Mouse (Mus musculus) testis, adult 2 months (tissue): Measurements from ENCODE around the gene Ntsr1.

ENCODE experiments used
- CTCF ChIP-seq: fragments of 200-500 bp; IDR thresholded peaks from 2 replicates; pipeline ENCODE4 v1.5.1; 2012; ENCODE audit warnings: low read depth, mild to moderate bottlenecking, inconsistent platforms, low read length, moderate library complexity; ENCODE audit not compliant: control insufficient read depth, insufficient read depth, insufficient replicate concordance
- POLR2A ChIP-seq: fragments of 200-500 bp; IDR thresholded peaks from 2 replicates; pipeline ENCODE4 v1.6.1; 2012; ENCODE audit warnings: low read depth, mild to moderate bottlenecking, inconsistent platforms, low read length, moderate library complexity; ENCODE audit not compliant: control insufficient read depth

DNA sequence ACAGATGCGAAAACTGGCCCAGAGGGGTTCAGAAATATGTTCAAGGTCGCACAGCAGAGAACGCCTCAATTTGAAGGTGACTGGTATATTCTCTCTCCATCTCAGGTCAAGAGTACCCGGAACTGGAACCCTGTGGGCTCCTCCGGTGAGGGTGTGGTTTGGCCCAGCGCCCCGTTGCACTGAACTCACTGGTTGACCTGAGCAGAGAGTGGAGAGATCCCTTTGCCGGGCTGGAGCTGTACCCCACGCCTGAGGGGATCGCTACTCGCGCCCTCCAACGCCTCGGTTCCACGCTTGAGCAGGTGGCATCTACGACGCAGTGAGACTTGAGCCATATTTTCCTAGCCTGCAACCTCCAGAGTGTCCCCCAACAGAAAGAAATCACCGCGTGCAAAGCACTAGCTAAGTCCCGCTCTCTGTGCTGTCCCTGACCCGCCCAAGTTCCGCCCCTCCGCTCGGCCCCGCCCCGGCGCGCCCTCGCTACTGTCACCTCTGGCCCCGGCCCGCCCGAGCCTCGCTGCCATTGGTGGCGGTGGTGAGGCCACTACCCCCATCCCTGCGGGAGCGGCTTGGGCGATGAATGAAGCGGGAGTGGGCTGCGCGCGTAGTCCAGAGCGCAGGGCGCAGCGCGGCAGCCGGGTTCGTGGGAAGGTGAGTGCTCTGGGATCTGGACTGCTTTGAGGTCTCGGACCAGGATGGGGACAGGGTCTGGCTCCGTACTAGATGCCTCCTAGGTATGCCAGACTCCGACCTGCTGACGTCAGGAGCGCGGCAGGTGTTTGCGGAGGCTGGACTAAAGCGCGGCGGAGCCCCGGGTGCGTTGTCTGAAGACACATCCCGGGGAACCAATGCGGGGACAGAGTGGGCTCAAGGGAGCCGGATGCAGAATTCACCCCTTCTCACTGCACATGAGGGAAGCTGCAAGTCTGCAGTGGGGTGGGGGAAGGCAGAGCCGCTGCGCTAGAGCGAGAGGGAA lies 43.8 kb upstream of the Ntsr1 start, which contains the start of gene Slco4a1:
- TF ChIP-seq CTCF, result no peak
- TF ChIP-seq POLR2A, result no peak
